Mouse (Mus musculus) liver, embryonic 14.5 days (tissue): ENCODE data around the gene Fmn2. TPM values are rescaled to one million over a fixed set of nuclear protein-coding genes. Genes with fewer than 3 reads are reported as not detected.

Source experiments
- ATAC-seq: fragments of 200-750 bp; cut with Nextera tagmentation; 2 replicates; pipeline ENCODE4 v1.8.0; 2017; ENCODE audit warnings: moderate number of reproducible peaks, mild to moderate bottlenecking, moderate library complexity; ENCODE audit not compliant: insufficient read depth
- DNase-seq, 3 experiments: peaks; one replicate each; pipeline ENCODE4 v3.0.0-alpha.2; 2012 to 2013; ENCODE audit warnings: low read depth in 3 of 3, low spot score in 3 of 3
- H3K27ac ChIP-seq: fragments of 300-500 bp; sonication (generic); 2 replicates; pipeline ENCODE4 v1.5.1; 2014; ENCODE audit warnings: moderate library complexity, mild to moderate bottlenecking, control low read depth, inconsistent platforms
- H3K27me3 ChIP-seq: fragments of 300-500 bp; sonication (generic); 2 replicates; pipeline ENCODE4 v1.6.1; 2014; ENCODE audit warnings: mild to moderate bottlenecking, low read length, moderate library complexity; ENCODE audit not compliant: control insufficient read depth, insufficient read depth
- H3K36me3 ChIP-seq: fragments of 300-500 bp; sonication (generic); replicated peaks from 2 replicates; pipeline ENCODE4 v1.6.1; 2014; ENCODE audit warnings: low read depth; ENCODE audit not compliant: control insufficient read depth, insufficient read depth
- H3K4me1 ChIP-seq, 2 experiments: fragments of 200-500 bp in 1 of 2; fragments of 300-500 bp in 1 of 2; sonication (generic) in 1 of 2; replicated peaks; 2 replicates each; pipeline ENCODE4 v1.6.1; 2012 to 2014; ENCODE audit warnings: antibody characterized with exemption in 1 of 2, inconsistent platforms in 1 of 2, low read length in 1 of 2; ENCODE audit not compliant: control insufficient read depth in 2 of 2, insufficient read depth in 2 of 2
- H3K4me2 ChIP-seq: fragments of 300-500 bp; sonication (generic); 2 replicates; pipeline ENCODE4 v1.6.1; 2014; ENCODE audit warnings: low read depth, mild to moderate bottlenecking, control low read depth, moderate library complexity
- H3K4me3 ChIP-seq, 2 experiments: fragments of 200-500 bp in 1 of 2; fragments of 300-500 bp in 1 of 2; sonication (generic) in 1 of 2; 2 replicates each; pipeline ENCODE4 v1.5.1; 2012 to 2014; ENCODE audit warnings: low read depth in 2 of 2, low read length in 2 of 2, mild to moderate bottlenecking in 2 of 2, control low read depth in 1 of 2, inconsistent platforms in 1 of 2, moderate library complexity in 1 of 2; ENCODE audit not compliant: insufficient read depth in 1 of 2
- H3K9ac ChIP-seq: fragments of 300-500 bp; sonication (generic); replicated peaks from 2 replicates; pipeline ENCODE4 v1.6.1; 2014; ENCODE audit warnings: mild to moderate bottlenecking, control low read depth, moderate library complexity
- H3K9me3 ChIP-seq: fragments of 300-500 bp; sonication (generic); 2 replicates; pipeline ENCODE4 v1.6.1; 2016; ENCODE audit warnings: low read length, mixed read lengths; ENCODE audit not compliant: control insufficient read depth
- CTCF ChIP-seq: IDR thresholded peaks from 2 replicates; pipeline ENCODE4 v1.5.1; 2016; ENCODE audit warnings: antibody characterized with exemption, low read depth, control low read depth
- EP300 ChIP-seq: IDR thresholded peaks from 2 replicates; pipeline ENCODE4 v1.6.1; 2016; ENCODE audit warnings: antibody characterized with exemption, low read depth
- WGBS: fragments of 180-500 bp; shearing (Covaris S2); extraction: QIAGEN DNeasy Blood & Tissue Kit; methylation state at CpG from one replicate; pipeline ENCODE4 v1.1.7; 2014; ENCODE audit not compliant: insufficient replicate concordance; 5-methylcytosine and 5-hydroxymethylcytosine counted together
- polyA plus RNA-seq, 2 experiments: library from polyadenylated mRNA; depleted of rRNA in 1 of 2; stranded (reverse) in 1 of 2; unstranded in 1 of 2; fragments of >200 nt; fragmentation: Nextera tagmentation in 1 of 2; extraction: Ambion mirVana in 1 of 2; gene quantifications; 2 replicates each; pipeline versions ENCODE4 v1.2.1 to v1.2.3; 2012 to 2014

Fmn2 gene
- polyA plus RNA-seq, 2 experiments: 0.03 TPM; not detected in 1

GRCm38 (mm10) chr1:174500064-174500463, 1.6 kb upstream of the Fmn2 start:
- peaks cover 28% of the 10 kb centered on the region for H3K27me3 ChIP-seq
- TF ChIP-seq EP300 (no peak), CTCF (no peak)
- no peaks in the 10 kb centered on the region for H3K4me1 ChIP-seq
- no peaks in the 10 kb centered on the region for H3K9me3 ChIP-seq
- DNase-seq (no peak), ATAC-seq (no peak)
- H3K36me3 ChIP-seq: no peaks in the 10 kb centered on the region
- no peak overlapping the region for H3K9ac ChIP-seq
- H3K4me3 ChIP-seq: no peak overlapping the region
- no peak overlapping the region for H3K4me2 ChIP-seq
- 55% methylated on average over 4 of the region's 4 CpGs for WGBS
- no peak overlapping the region for H3K27ac ChIP-seq

- no peak overlapping the region for H3K9ac ChIP-seq
- H3K4me3 ChIP-seq: no peak overlapping the region
- H3K4me2 ChIP-seq: no peak overlapping the region
- 45% methylated on average over 1 of the region's 1 CpGs for WGBS
- peaks cover 28% of the 10 kb centered on the region for H3K27me3 ChIP-seq
- DNase-seq (no peak), ATAC-seq (no peak)
- no peaks in the 10 kb centered on the region for H3K9me3 ChIP-seq
- no peaks in the 10 kb centered on the region for H3K36me3 ChIP-seq
- no peak overlapping the region for H3K27ac ChIP-seq
- TF ChIP-seq CTCF (no peak), EP300 (no peak)
- no peaks in the 10 kb centered on the region for H3K4me1 ChIP-seq
Observed at GRCm38 (mm10) chr1:174501011-174501410, 614 bp upstream of the Fmn2 start.

- Histone ChIP-seq H3K9me3 (no peaks in the 10 kb centered on the region), H3K36me3 (no peaks in the 10 kb centered on the region), H3K4me1 (no peaks in the 10 kb centered on the region), H3K4me2 (peak overlapping the region; percentile 57), H3K9ac (no peak overlapping the region), H3K27ac (no peak overlapping the region), H3K27me3 (peaks cover 28% of the 10 kb centered on the region), H3K4me3 (peak overlapping the region; percentile 5 to 37; a peak in 3 of 4 replicates)
- under 1% methylated on average over 40 of the region's 40 CpGs for WGBS
- DNase-seq (no peak), ATAC-seq (peak; percentile 21; the same call in 1 of the 2 replicates)
- TF ChIP-seq CTCF (no peak), EP300 (no peak)
Observed at GRCm38 (mm10) chr1:174502031-174502845, 613 bp downstream of the Fmn2 start.

DNA sequence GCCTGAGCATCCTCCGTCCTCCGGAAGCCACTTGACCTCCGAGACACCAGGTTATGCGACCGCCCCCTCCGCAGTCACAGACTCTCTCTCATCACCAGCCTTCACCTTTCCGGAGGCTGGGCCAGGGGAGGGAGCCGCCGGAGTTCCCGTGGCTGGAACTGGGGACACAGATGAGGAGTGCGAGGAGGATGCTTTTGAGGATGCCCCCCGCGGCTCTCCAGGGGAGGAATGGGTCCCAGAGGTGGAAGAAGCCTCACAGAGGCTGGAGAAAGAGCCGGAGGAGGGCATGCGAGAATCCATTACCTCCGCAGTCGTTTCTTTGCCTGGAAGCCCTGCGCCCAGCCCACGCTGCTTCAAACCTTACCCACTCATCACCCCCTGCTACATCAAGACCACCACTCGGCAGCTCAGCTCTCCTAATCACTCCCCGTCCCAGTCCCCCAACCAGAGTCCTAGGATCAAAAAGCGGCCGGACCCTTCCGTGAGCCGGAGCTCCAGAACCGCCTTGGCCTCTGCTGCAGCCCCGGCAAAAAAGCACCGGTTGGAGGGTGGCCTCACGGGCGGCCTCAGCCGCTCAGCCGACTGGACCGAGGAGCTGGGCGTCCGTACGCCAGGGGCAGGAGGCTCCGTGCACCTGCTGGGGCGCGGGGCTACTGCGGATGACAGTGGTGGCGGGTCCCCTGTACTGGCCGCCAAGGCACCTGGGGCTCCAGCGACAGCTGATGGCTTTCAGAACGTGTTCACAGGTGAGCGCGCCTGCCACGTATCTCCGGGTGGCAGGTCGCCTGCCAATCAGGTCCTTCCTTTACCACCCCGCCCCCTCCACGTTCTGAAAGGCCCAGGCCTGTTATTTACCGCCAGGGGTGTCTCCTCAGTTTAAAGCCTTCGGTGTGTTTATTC, 1.5 kb downstream of the Fmn2 start:
- DNase-seq (no peak), ATAC-seq (no peak)
- no peak for TF ChIP-seq CTCF
- TF ChIP-seq EP300: no peak
- Histone ChIP-seq H3K4me3 (no peak overlapping the region), H3K4me1 (no peaks in the 10 kb centered on the region), H3K36me3 (no peaks in the 10 kb centered on the region), H3K9me3 (no peaks in the 10 kb centered on the region), H3K27ac (no peak overlapping the region), H3K9ac (no peak overlapping the region), H3K27me3 (peaks cover 28% of the 10 kb centered on the region), H3K4me2 (peak overlapping the region; percentile 29)
- WGBS: 3% methylated on average over 53 of the region's 53 CpGs
